Mouse (Mus musculus): ENCODE data around the gene Glis3.

DNA sequence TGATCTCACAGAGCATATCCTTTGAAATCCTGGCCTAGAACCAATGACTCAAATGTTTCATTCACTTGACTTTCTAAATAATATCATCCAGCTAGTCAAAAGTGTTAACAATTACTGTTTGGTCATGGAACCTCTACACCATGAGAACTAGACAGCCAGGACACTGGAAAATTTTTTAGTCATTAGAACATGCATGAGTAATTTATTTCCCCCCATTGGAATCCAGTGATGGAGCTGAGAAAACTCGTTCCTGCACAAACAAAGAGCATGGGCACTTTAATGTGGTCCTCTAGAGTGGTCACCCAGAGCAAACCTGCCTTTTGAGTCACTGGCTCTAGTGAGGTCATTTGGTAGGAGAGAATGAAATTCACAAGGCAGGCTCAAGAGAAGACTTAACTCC is 55.3 kb downstream of the Glis3 start:
- TF ChIP-seq GATA1 (IDR thresholded peaks at IDR 0.05; ENCODE audit: borderline replicate concordance, low read length) (no peak), FLI1 (IDR thresholded peaks at IDR 0.05; ENCODE audit: low read length) (no peak)
